Mouse (Mus musculus): ENCODE results near the gene Xrcc1.

- TF ChIP-seq GATA1 (IDR thresholded peaks at IDR 0.05; ENCODE audit: borderline replicate concordance, low read length), result no peak
- TF ChIP-seq FLI1 (IDR thresholded peaks at IDR 0.05; ENCODE audit: low read length), result no peak
Measured at GRCm38 (mm10) chr7:24611709-24612108, 65.6 kb downstream of the Xrcc1 start.
